Mouse (Mus musculus) embryonic fibroblast, embryonic 13.5 days (primary cell): ENCODE measurements around the gene Gprc5c. TPM values are rescaled to one million over a fixed set of nuclear protein-coding genes. Genes with fewer than 3 reads are reported as not detected.

ENCODE experiments used
- H3K27ac ChIP-seq: 2 replicates; pipeline ENCODE4 v1.5.1; 2012; ENCODE audit warnings: low read length, control low read depth, inconsistent platforms; ENCODE audit not compliant: insufficient read depth
- H3K4me1 ChIP-seq: 2 replicates; pipeline ENCODE4 v1.6.1; 2011; ENCODE audit warnings: low read length; ENCODE audit not compliant: control insufficient read depth, insufficient read depth
- H3K4me3 ChIP-seq: 2 replicates; pipeline ENCODE4 v1.5.1; 2011; ENCODE audit warnings: mild to moderate bottlenecking, control low read depth, low read length; ENCODE audit not compliant: insufficient read depth
- CTCF ChIP-seq: IDR thresholded peaks from 2 replicates; pipeline ENCODE4 v1.5.1; 2011; ENCODE audit warnings: mild to moderate bottlenecking, control low read depth, low read length, moderate library complexity, borderline replicate concordance; ENCODE audit not compliant: insufficient read depth
- POLR2A ChIP-seq: IDR thresholded peaks from 2 replicates; pipeline ENCODE4 v1.6.1; 2011; ENCODE audit warnings: low read depth, mild to moderate bottlenecking, control low read depth, low read length, moderate library complexity
- polyA plus RNA-seq: library from polyadenylated mRNA; stranded (reverse); fragments of >200 nt; gene quantifications from 2 replicates; pipeline ENCODE4 v1.2.4, GENCODE M21; 2011; ENCODE audit warnings: low read depth; ENCODE audit not compliant: missing spikeins, insufficient read length

Gene Gprc5c
- polyA plus RNA-seq, 1 experiment = 9.2 TPM

- Histone ChIP-seq H3K27ac (no peak overlapping the region), H3K4me3 (no peak overlapping the region), H3K4me1 (no peaks in the 10 kb centered on the region)
- TF ChIP-seq POLR2A = no peak
- no peak for TF ChIP-seq CTCF
These were observed 15.0 kb downstream of the Gprc5c start for GRCm38 (mm10) chr11:114865999-114866398.

- H3K4me1 ChIP-seq = no peaks in the 10 kb centered on the region
- TF ChIP-seq CTCF (no peak), POLR2A (no peak)
- no peak overlapping the region for H3K4me3 ChIP-seq
- no peak overlapping the region for H3K27ac ChIP-seq
These were observed 15.8 kb downstream of the Gprc5c start for GRCm38 (mm10) chr11:114866486-114867360.

- Histone ChIP-seq H3K27ac (no peak overlapping the region), H3K4me3 (no peak overlapping the region), H3K4me1 (no peaks in the 10 kb centered on the region)
- TF ChIP-seq POLR2A (no peak), CTCF (no peak)
These were observed 16.6 kb downstream of the Gprc5c start for GRCm38 (mm10) chr11:114867361-114868235.

- TF ChIP-seq POLR2A (no peak), CTCF (no peak)
- Histone ChIP-seq H3K4me1 (no peaks in the 10 kb centered on the region; the same call in 1 of the 2 replicates), H3K27ac (no peak overlapping the region), H3K4me3 (no peak overlapping the region)
These were observed 17.3 kb downstream of the Gprc5c start for GRCm38 (mm10) chr11:114868280-114868679.

GRCm38 (mm10) chr11:114869787-114870186, 18.8 kb downstream of the Gprc5c start:
- H3K4me1 ChIP-seq = no peaks in the 10 kb centered on the region; the same call in 1 of the 2 replicates
- no peak for TF ChIP-seq CTCF
- no peak for TF ChIP-seq POLR2A
- H3K4me3 ChIP-seq = no peak overlapping the region
- no peak overlapping the region for H3K27ac ChIP-seq

- TF ChIP-seq POLR2A = no peak
- TF ChIP-seq CTCF = no peak
- Histone ChIP-seq H3K4me3 (no peak overlapping the region), H3K27ac (no peak overlapping the region), H3K4me1 (peaks cover 2% of the 10 kb centered on the region; the same call in 1 of the 2 replicates)
These were observed 20.6 kb downstream of the Gprc5c start for GRCm38 (mm10) chr11:114871540-114871939.

- H3K27ac ChIP-seq = no peak overlapping the region
- H3K4me3 ChIP-seq = no peak overlapping the region
- H3K4me1 ChIP-seq = peaks cover 5% of the 10 kb centered on the region
- TF ChIP-seq CTCF (no peak), POLR2A (no peak)
These were observed 22.3 kb downstream of the Gprc5c start for GRCm38 (mm10) chr11:114873022-114873817.

GRCm38 (mm10) chr11:114874226-114875145, 23.5 kb downstream of the Gprc5c start:
- no peak for TF ChIP-seq POLR2A
- TF ChIP-seq CTCF = no peak
- Histone ChIP-seq H3K4me1 (peaks cover 5% of the 10 kb centered on the region), H3K4me3 (no peak overlapping the region), H3K27ac (no peak overlapping the region)
